8 mouse cellular contexts compared by ENCODE assay signal in the genomic region with DNA sequence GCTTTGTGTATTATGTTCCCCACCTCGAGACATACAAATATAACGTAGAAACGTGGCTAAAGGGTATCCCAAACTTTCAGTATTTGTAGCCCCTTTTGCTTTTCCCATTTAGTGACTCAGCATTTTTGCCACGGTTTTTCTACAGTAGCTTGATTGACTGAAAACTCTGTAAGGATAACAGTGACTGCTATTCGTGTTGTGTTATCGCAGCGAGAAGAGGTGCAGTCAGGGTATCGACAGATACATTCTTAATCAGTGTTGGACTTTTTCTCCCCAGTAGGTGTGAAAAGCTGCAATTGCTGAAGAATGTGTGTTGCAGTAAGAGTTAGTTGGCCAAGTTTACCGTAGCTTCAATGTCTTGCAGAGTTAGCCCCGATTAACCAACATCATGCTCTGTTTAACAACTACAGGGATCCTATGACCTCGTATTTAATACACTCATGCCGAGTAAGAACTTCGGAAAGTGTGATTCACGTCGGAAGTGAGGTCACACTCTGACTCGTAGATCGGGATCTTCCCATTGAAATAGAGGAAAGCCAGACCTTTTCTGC. TPM values are rescaled to one million over a fixed set of nuclear protein-coding genes. Genes with fewer than 3 reads are reported as not detected.
A peak's percentile ranks its signal among the peaks of the same experiment; 100 is the strongest.
DNase-seq lines count a peak whose midpoint lies in the region; ATAC-seq lines count a peak whose summit lies in the region.

No protein-coding gene starts in this region.

- H3K4me3 ChIP-seq in kidney, embryonic 15.5 days (replicated peaks) = peak overlapping the region; percentile 81

- peaks cover 19% of the 10 kb centered on the region for H3K4me1 ChIP-seq in kidney, embryonic 15.5 days

- H3K27me3 ChIP-seq in kidney, embryonic 15.5 days = no peaks in the 10 kb centered on the region

- peak overlapping the region; percentile 80 for H3K4me2 ChIP-seq in kidney, embryonic 15.5 days

- peak overlapping the region; percentile 81 for H3K27ac ChIP-seq in kidney, embryonic 15.5 days

- peak; percentile 45 for DNase-seq in gastrocnemius, adult 18-20 months (ENCODE audit: low spot score)
- DNase-seq in gastrocnemius, postnatal 25 days = no peak
- peak; percentile 52 for DNase-seq in c-Kit-positive CD71-negative TER-119-negative erythroid progenitor cells, embryonic 14.5 days (ENCODE audit: low read depth)
- peak; percentile 50 to 59 for DNase-seq in heart, adult 9 months (ENCODE audit: low spot score in 2 of 2)
- no peak for DNase-seq in thymus, postnatal 4 days
- DNase-seq in right cerebral cortex, adult 18-20 months = no peak

- no peaks in the 10 kb centered on the region for H3K9me3 ChIP-seq in kidney, embryonic 15.5 days (replicated peaks)

- 10% methylated on average over 17 of the region's 17 CpGs for WGBS in kidney, embryonic 15.5 days

- no peak for ATAC-seq in kidney, embryonic 15.5 days (replicated peaks; ENCODE audit: low FRiP score)
- ATAC-seq in megakaryocyte, adult 5-6 weeks (ENCODE audit: poor library complexity, severe bottlenecking) = peak; percentile 28; the same call in 1 of the 2 replicates

- H3K36me3 ChIP-seq in kidney, embryonic 15.5 days = no peaks in the 10 kb centered on the region

- H3K9ac ChIP-seq in kidney, embryonic 15.5 days = peak overlapping the region; percentile 83

RNA-seq across cellular contexts. Expression of gene Lrrfip2, which starts 1.6 kb away (rescaled TPM):
- 10 to 100 TPM; 72.4 to 82.2 TPM for total RNA-seq in gastrocnemius, adult 18-20 months (2021)
- total RNA-seq in gastrocnemius, postnatal 25 days (2021) = 10 to 100 TPM; 63.6 to 71.3 TPM
- 35.9 and 37.9 TPM in 2 replicates for polyA plus RNA-seq in kidney, embryonic 15.5 days (2015; fragmentation: Nextera tagmentation; extraction: Ambion mirVana)
- total RNA-seq in megakaryocyte, adult 5-6 weeks (2015) = 77.9 and 85.2 TPM in 2 replicates
- 137 and 138 TPM in 2 replicates for total RNA-seq in megakaryocyte, adult 5-6 weeks (2017)

Comparison
In these comparisons a context has a peak if more than half of its experiments do, and no peak if none do; other contexts are left out.
1. DNase-seq: peak in gastrocnemius, adult 18-20 months (single experiment), c-Kit-positive CD71-negative TER-119-negative erythroid progenitor cells, embryonic 14.5 days (single experiment) and heart, adult 9 months (2 of 2); none in gastrocnemius, postnatal 25 days (single experiment), thymus, postnatal 4 days (single experiment) and right cerebral cortex, adult 18-20 months (single experiment).